Mouse (Mus musculus): ENCODE measurements around the gene Ociad1. TPM values are rescaled to one million over a fixed set of nuclear protein-coding genes. Genes with fewer than 3 reads are reported as not detected.

The Ociad1 gene
- 291 and 334 TPM in 2 replicates for polyA plus RNA-seq (2011; ENCODE audit: insufficient read depth, insufficient read length, low read depth, missing spikeins)

GRCm38 (mm10) chr5:73292502-73293457 is at the start of gene Ociad1:
Gene Ociad1, plus strand, starts transcription at chr5:73292784.
- peak within 1 kb of the TSS; percentile 96 for H3K9ac ChIP-seq (ENCODE audit: low read depth, poor library complexity, severe bottlenecking)
- H3K27me3 ChIP-seq (ENCODE audit: control insufficient read depth, insufficient read depth, low read length, poor library complexity, severe bottlenecking), result no peaks in the 10 kb centered on the region
- H3K36me3 ChIP-seq (ENCODE audit: control insufficient read depth, insufficient read depth, low read length, poor library complexity, severe bottlenecking), result peaks cover 14% of the 10 kb centered on the region
- no peaks in the 10 kb centered on the region for H3K4me1 ChIP-seq (ENCODE audit: control insufficient read depth, insufficient read depth, low read length)
- TF ChIP-seq POLR2A (IDR thresholded peaks at IDR 0.05; ENCODE audit: insufficient read depth, low read length) (peak; percentile 64), CTCF (IDR thresholded peaks at IDR 0.05; ENCODE audit: low read depth, low read length) (no peak)
- H3K4me3 ChIP-seq (ENCODE audit: low read depth, low read length), result peak within 1 kb of the TSS; percentile 93
- no peaks in the 10 kb centered on the region for H3K9me3 ChIP-seq (replicated peaks; ENCODE audit: control insufficient read depth, insufficient read depth, low read length, poor library complexity, severe bottlenecking)
- peak within 1 kb of the TSS; percentile 29; the same call in 1 of the 2 replicates for H3K27ac ChIP-seq (ENCODE audit: insufficient read depth, low read length)

DNA sequence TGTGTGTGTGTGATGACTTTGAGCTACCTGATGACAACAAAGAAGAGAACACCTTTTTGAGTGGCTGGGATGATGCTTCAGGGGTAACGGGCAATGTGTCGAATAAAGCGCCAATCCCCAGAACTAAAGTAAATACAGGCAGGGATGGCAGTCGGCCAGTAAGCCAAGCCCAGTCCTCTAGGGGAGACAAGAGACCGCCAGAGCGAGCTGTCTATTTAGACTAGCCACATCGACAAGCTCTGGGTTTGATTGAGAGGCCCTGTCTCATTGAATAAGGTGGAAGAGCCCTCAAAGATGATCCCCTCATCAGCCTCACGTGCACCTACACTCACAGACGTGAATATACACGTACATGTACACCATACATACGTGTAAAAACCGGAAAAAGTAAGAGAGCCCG is 48.2 kb upstream of the Ociad1 start:
- Histone ChIP-seq H3K36me3 (ENCODE audit: control insufficient read depth, insufficient read depth, low read length, poor library complexity, severe bottlenecking) (no peaks in the 10 kb centered on the region), H3K4me1 (ENCODE audit: control insufficient read depth, insufficient read depth, low read length) (no peaks in the 10 kb centered on the region), H3K27me3 (ENCODE audit: control insufficient read depth, insufficient read depth, low read length, poor library complexity, severe bottlenecking) (no peaks in the 10 kb centered on the region), H3K9me3 (replicated peaks; ENCODE audit: control insufficient read depth, insufficient read depth, low read length, poor library complexity, severe bottlenecking) (no peaks in the 10 kb centered on the region), H3K4me3 (ENCODE audit: low read depth, low read length) (no peak overlapping the region), H3K27ac (ENCODE audit: insufficient read depth, low read length) (no peak overlapping the region), H3K9ac (ENCODE audit: low read depth, poor library complexity, severe bottlenecking) (no peak overlapping the region)
- no peak for TF ChIP-seq CTCF (IDR thresholded peaks at IDR 0.05; ENCODE audit: low read depth, low read length)

- H3K9me3 ChIP-seq (replicated peaks; ENCODE audit: control insufficient read depth, insufficient read depth, low read length, poor library complexity, severe bottlenecking), result no peaks in the 10 kb centered on the region
- no peaks in the 10 kb centered on the region for H3K36me3 ChIP-seq (ENCODE audit: control insufficient read depth, insufficient read depth, low read length, poor library complexity, severe bottlenecking)
- no peak overlapping the region for H3K27ac ChIP-seq (ENCODE audit: insufficient read depth, low read length)
- TF ChIP-seq POLR2A (IDR thresholded peaks at IDR 0.05; ENCODE audit: insufficient read depth, low read length), result no peak
- no peaks in the 10 kb centered on the region for H3K4me1 ChIP-seq (ENCODE audit: control insufficient read depth, insufficient read depth, low read length)
- no peaks in the 10 kb centered on the region for H3K27me3 ChIP-seq (ENCODE audit: control insufficient read depth, insufficient read depth, low read length, poor library complexity, severe bottlenecking)
- H3K4me3 ChIP-seq (ENCODE audit: low read depth, low read length), result no peak overlapping the region
- no peak overlapping the region for H3K9ac ChIP-seq (ENCODE audit: low read depth, poor library complexity, severe bottlenecking)
Measured at GRCm38 (mm10) chr5:73246414-73246813, 46.2 kb upstream of the Ociad1 start.

DNA sequence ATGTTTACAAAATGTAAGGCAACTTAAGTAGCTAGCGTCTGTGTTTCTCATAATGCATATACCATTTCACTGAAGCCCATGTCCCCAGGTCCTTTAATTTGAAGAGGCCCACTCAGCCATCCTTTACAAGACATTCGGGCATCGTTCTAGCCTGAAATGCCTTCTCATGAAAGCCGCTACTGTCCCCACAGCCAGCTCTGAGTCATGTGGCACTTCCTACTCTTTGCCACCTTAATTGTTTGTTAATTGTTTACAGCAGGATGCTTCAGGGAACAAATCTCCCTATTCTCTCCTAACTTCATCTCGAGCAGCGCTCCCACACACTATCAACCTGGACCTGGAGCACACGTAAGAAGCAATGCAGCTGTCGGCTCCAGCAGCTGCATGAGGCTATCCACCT is 44.4 kb upstream of the Ociad1 start:
- Histone ChIP-seq H3K4me1 (ENCODE audit: control insufficient read depth, insufficient read depth, low read length) (no peaks in the 10 kb centered on the region), H3K9me3 (replicated peaks; ENCODE audit: control insufficient read depth, insufficient read depth, low read length, poor library complexity, severe bottlenecking) (no peaks in the 10 kb centered on the region), H3K27me3 (ENCODE audit: control insufficient read depth, insufficient read depth, low read length, poor library complexity, severe bottlenecking) (no peaks in the 10 kb centered on the region), H3K27ac (ENCODE audit: insufficient read depth, low read length) (no peak overlapping the region), H3K36me3 (ENCODE audit: control insufficient read depth, insufficient read depth, low read length, poor library complexity, severe bottlenecking) (no peaks in the 10 kb centered on the region), H3K9ac (ENCODE audit: low read depth, poor library complexity, severe bottlenecking) (no peak overlapping the region), H3K4me3 (ENCODE audit: low read depth, low read length) (no peak overlapping the region)
- no peak for TF ChIP-seq POLR2A (IDR thresholded peaks at IDR 0.05; ENCODE audit: insufficient read depth, low read length)
- TF ChIP-seq EP300 (IDR thresholded peaks at IDR 0.05; ENCODE audit: insufficient read depth, low read depth, low read length), result no peak
- no peak for TF ChIP-seq CTCF (IDR thresholded peaks at IDR 0.05; ENCODE audit: low read depth, low read length)

- no peak overlapping the region for H3K27ac ChIP-seq (ENCODE audit: insufficient read depth, low read length)
- H3K4me1 ChIP-seq (ENCODE audit: control insufficient read depth, insufficient read depth, low read length), result no peaks in the 10 kb centered on the region
- no peak overlapping the region for H3K4me3 ChIP-seq (ENCODE audit: low read depth, low read length)
Measured at GRCm38 (mm10) chr5:73249341-73249740, 43.2 kb upstream of the Ociad1 start.

DNA sequence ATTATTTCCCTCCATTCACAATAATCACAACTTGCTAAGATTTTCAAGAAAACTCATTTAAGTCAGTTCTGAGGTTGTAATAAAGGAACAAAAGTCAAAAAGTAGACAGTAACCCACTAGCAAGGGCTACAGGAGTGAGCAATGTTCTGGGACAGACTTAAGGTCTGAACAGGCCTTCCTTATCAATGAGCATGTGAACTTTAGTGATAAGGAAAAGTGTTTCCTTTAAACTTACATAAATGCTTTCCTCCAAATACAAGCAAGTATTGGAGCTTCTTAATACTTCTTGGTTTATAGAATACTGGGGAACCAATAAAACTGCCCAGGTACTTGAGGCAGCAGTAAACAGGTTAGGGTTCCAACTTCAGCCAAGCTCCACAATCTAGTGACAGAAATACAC is 39.8 kb upstream of the Ociad1 start:
- H3K9ac ChIP-seq (ENCODE audit: low read depth, poor library complexity, severe bottlenecking), result no peak overlapping the region
- H3K27me3 ChIP-seq (ENCODE audit: control insufficient read depth, insufficient read depth, low read length, poor library complexity, severe bottlenecking), result no peaks in the 10 kb centered on the region
- H3K4me3 ChIP-seq (ENCODE audit: low read depth, low read length), result no peak overlapping the region
- H3K9me3 ChIP-seq (replicated peaks; ENCODE audit: control insufficient read depth, insufficient read depth, low read length, poor library complexity, severe bottlenecking), result no peaks in the 10 kb centered on the region
- H3K27ac ChIP-seq (ENCODE audit: insufficient read depth, low read length), result no peak overlapping the region
- H3K4me1 ChIP-seq (ENCODE audit: control insufficient read depth, insufficient read depth, low read length), result no peaks in the 10 kb centered on the region
- no peaks in the 10 kb centered on the region for H3K36me3 ChIP-seq (ENCODE audit: control insufficient read depth, insufficient read depth, low read length, poor library complexity, severe bottlenecking)
- TF ChIP-seq POLR2A (IDR thresholded peaks at IDR 0.05; ENCODE audit: insufficient read depth, low read length) (no peak), EP300 (IDR thresholded peaks at IDR 0.05; ENCODE audit: insufficient read depth, low read depth, low read length) (no peak), CTCF (IDR thresholded peaks at IDR 0.05; ENCODE audit: low read depth, low read length) (no peak)

More at GRCm38 (mm10) chr5:73249341-73249740, 43.2 kb upstream of the Ociad1 start:
- Histone ChIP-seq H3K27me3 (ENCODE audit: control insufficient read depth, insufficient read depth, low read length, poor library complexity, severe bottlenecking) (no peaks in the 10 kb centered on the region), H3K9ac (ENCODE audit: low read depth, poor library complexity, severe bottlenecking) (no peak overlapping the region), H3K36me3 (ENCODE audit: control insufficient read depth, insufficient read depth, low read length, poor library complexity, severe bottlenecking) (no peaks in the 10 kb centered on the region), H3K9me3 (replicated peaks; ENCODE audit: control insufficient read depth, insufficient read depth, low read length, poor library complexity, severe bottlenecking) (no peaks in the 10 kb centered on the region)
- TF ChIP-seq CTCF (IDR thresholded peaks at IDR 0.05; ENCODE audit: low read depth, low read length) (no peak), POLR2A (IDR thresholded peaks at IDR 0.05; ENCODE audit: insufficient read depth, low read length) (no peak), EP300 (IDR thresholded peaks at IDR 0.05; ENCODE audit: insufficient read depth, low read depth, low read length) (no peak)
